Comparison of ENCODE assay signal across 14 mouse cellular contexts in genomic region chr9:116472855-116473254, GRCm38 (mm10).
DNase-seq lines count a peak whose midpoint lies in the region; ATAC-seq and TF ChIP-seq lines count a peak whose summit lies in the region.
"Had no signal": no experiment of that assay in that cellular context is flagged by ENCODE, and none has a peak within 500 bp of the region (broad histone marks: within the 10 kb centered on the region; RNA-seq: fewer than 3 reads in every experiment).

No protein-coding gene starts in this region.

- TF ChIP-seq POLR2A in thymus, adult 2 months (IDR thresholded peaks at IDR 0.05; ENCODE audit: control insufficient read depth, extremely low read depth, insufficient read depth, low read length, poor library complexity), result no peak

- no peak overlapping the region for H3K9ac ChIP-seq in intestine, postnatal 0 days (ENCODE audit: low read depth, low read length)
- no peak overlapping the region for H3K9ac ChIP-seq in intestine, embryonic 15.5 days
- H3K9ac ChIP-seq: embryonic facial prominence, embryonic 13.5 days; forebrain, embryonic 12.5 days; hindbrain, embryonic 12.5 days; lung, embryonic 15.5 days had no signal

- H3K4me1 ChIP-seq in intestine, postnatal 0 days (replicated peaks; ENCODE audit: control insufficient read depth, insufficient read depth, low read length), result no peaks in the 10 kb centered on the region
- no peaks in the 10 kb centered on the region for H3K4me1 ChIP-seq in intestine, embryonic 15.5 days (replicated peaks)
- no peaks in the 10 kb centered on the region for H3K4me1 ChIP-seq in thymus, adult 2 months (replicated peaks; ENCODE audit: control insufficient read depth, insufficient read depth, low read length)
- H3K4me1 ChIP-seq: lung, embryonic 15.5 days had no signal

- H3K27me3 ChIP-seq in intestine, postnatal 0 days (replicated peaks; ENCODE audit: control insufficient read depth, insufficient read depth, low read length), result no peaks in the 10 kb centered on the region
- H3K27me3 ChIP-seq in intestine, embryonic 15.5 days (replicated peaks), result no peaks in the 10 kb centered on the region
- no peaks in the 10 kb centered on the region for H3K27me3 ChIP-seq in thymus, adult 2 months (ENCODE audit: control insufficient read depth, insufficient read depth, low read length)
- H3K27me3 ChIP-seq: embryonic facial prominence, embryonic 13.5 days; forebrain, embryonic 12.5 days; hindbrain, embryonic 12.5 days; lung, embryonic 15.5 days had no signal

- TF ChIP-seq CTCF in intestine, postnatal 0 days (IDR thresholded peaks at IDR 0.05; ENCODE audit: low read depth), result peak; percentile 41
- no peak for TF ChIP-seq CTCF in thymus, adult 2 months (IDR thresholded peaks at IDR 0.05; ENCODE audit: borderline replicate concordance, control insufficient read depth, extremely low read depth, insufficient read depth, low read length, poor library complexity)

- H3K4me3 ChIP-seq in intestine, postnatal 0 days (ENCODE audit: low read depth, low read length), result no peak overlapping the region
- no peak overlapping the region for H3K4me3 ChIP-seq in intestine, embryonic 15.5 days (replicated peaks)
- H3K4me3 ChIP-seq in thymus, adult 2 months (ENCODE audit: control insufficient read depth, insufficient read depth, low read length), result no peak overlapping the region
- H3K4me3 ChIP-seq: embryonic facial prominence, embryonic 13.5 days; forebrain, embryonic 12.5 days; hindbrain, embryonic 12.5 days; limb, embryonic 10.5 days; lung, embryonic 15.5 days; midbrain, embryonic 10.5 days had no signal

- peak; percentile 5 for DNase-seq in thymus, adult 2 months
- no peak for DNase-seq in thymus, postnatal 10 days (ENCODE audit: low spot score in 2 of 2)
- peak; percentile 65 for DNase-seq in R1 (ENCODE audit: low read depth, low spot score)
- DNase-seq in thymus, postnatal 4 days, result peak; percentile 42
- no peak for DNase-seq in ovary, postnatal 14 days (ENCODE audit: low spot score)

- H3K27ac ChIP-seq in intestine, postnatal 0 days (ENCODE audit: low read depth, low read length), result no peak overlapping the region
- no peak overlapping the region for H3K27ac ChIP-seq in intestine, embryonic 15.5 days
- no peak overlapping the region for H3K27ac ChIP-seq in thymus, adult 2 months (ENCODE audit: control insufficient read depth, insufficient read depth, low read length)
- H3K27ac ChIP-seq: embryonic facial prominence, embryonic 13.5 days; forebrain, embryonic 12.5 days; hindbrain, embryonic 12.5 days; limb, embryonic 10.5 days; lung, embryonic 15.5 days; midbrain, embryonic 10.5 days had no signal

- H3K9me3 ChIP-seq in intestine, postnatal 0 days (ENCODE audit: control insufficient read depth), result no peaks in the 10 kb centered on the region; the same call in 1 of the 2 replicates
- no peaks in the 10 kb centered on the region for H3K9me3 ChIP-seq in intestine, embryonic 15.5 days
- H3K9me3 ChIP-seq: embryonic facial prominence, embryonic 13.5 days; forebrain, embryonic 12.5 days; hindbrain, embryonic 12.5 days; limb, embryonic 10.5 days; lung, embryonic 15.5 days; midbrain, embryonic 10.5 days had no signal

- ATAC-seq in intestine, postnatal 0 days, result no peak
- ATAC-seq in intestine, embryonic 15.5 days, result no peak

- 78% methylated on average over 4 of the region's 4 CpGs for WGBS in intestine, postnatal 0 days
- WGBS in intestine, embryonic 15.5 days, result 81% methylated on average over 4 of the region's 4 CpGs
- WGBS in thymus, adult 2 months, result 92% methylated on average over 4 of the region's 4 CpGs

- no peaks in the 10 kb centered on the region for H3K36me3 ChIP-seq in intestine, postnatal 0 days (ENCODE audit: control insufficient read depth, insufficient read depth)
- H3K36me3 ChIP-seq in intestine, embryonic 15.5 days, result no peaks in the 10 kb centered on the region
- no peaks in the 10 kb centered on the region for H3K36me3 ChIP-seq in thymus, adult 2 months (ENCODE audit: control insufficient read depth, insufficient read depth, low read length)
- H3K36me3 ChIP-seq: embryonic facial prominence, embryonic 13.5 days; forebrain, embryonic 12.5 days; G1E; hindbrain, embryonic 12.5 days; limb, embryonic 10.5 days; lung, embryonic 15.5 days; midbrain, embryonic 10.5 days had no signal

- no peak overlapping the region for H3K4me2 ChIP-seq in intestine, postnatal 0 days (replicated peaks; ENCODE audit: low read depth)
- H3K4me2 ChIP-seq in intestine, embryonic 15.5 days (replicated peaks), result no peak overlapping the region
- H3K4me2 ChIP-seq: embryonic facial prominence, embryonic 13.5 days; forebrain, embryonic 12.5 days; hindbrain, embryonic 12.5 days; lung, embryonic 15.5 days had no signal

Comparison
In these comparisons a context has a peak if more than half of its experiments do, and no peak if none do; other contexts are left out.
1. DNase-seq: peak in thymus, adult 2 months (single experiment), R1 (single experiment) and thymus, postnatal 4 days (single experiment); none in thymus, postnatal 10 days (0 of 2) and ovary, postnatal 14 days (single experiment).